Mouse (Mus musculus): Measurements from ENCODE around the gene Slc22a14.

DNA sequence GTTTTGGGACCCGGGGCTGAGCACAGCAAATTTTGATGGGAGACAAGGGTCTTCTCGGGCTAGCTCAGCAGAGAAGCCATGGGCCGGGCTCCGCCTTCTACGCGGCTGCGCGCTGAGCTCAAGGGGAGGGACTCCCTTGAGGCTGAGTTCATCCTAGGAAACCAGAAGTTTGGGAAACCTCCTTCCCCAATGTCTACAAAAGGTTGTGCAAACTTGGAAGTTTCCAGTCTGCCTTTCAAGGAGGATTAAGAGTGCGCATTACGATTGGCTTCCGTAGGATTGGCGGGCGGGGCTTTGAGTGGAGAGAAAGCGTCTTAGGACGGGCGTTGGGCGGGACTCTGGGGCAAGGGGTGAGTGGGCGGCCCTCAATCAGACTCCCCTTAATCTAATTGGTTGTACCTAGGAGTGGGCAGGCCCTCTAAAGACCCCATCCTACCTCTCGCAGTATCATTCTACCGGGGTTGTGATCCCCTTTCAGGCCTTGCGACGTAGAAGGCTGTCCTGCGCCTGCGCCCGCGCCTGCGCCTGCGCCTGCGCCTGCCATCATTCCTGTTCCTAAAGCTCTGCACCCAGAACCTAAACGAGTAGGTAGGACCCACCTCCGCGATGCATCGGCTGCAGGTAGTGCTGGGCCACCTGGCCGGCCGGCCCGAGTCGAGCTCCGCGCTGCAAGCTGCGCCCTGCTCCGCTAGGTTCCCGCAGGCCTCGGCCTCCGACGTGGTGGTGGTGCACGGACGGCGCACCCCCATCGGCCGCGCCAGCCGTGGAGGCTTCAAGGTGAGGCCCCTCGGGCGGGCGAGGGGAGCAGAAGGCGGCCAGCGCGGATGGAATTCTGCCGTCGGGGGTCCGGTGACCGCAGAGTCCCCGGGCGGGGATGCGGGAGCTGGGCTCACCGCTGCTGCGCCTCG lies 24.2 kb downstream of the Slc22a14 start, which contains the start of gene Myd88:
- no peak for TF ChIP-seq CTCF (IDR thresholded peaks at IDR 0.05; ENCODE audit: low read depth, low read length)
- peak; percentile 29 for TF ChIP-seq POLR2A (IDR thresholded peaks at IDR 0.05; ENCODE audit: insufficient read depth, low read length)
- no peak for TF ChIP-seq EP300 (IDR thresholded peaks at IDR 0.05; ENCODE audit: insufficient read depth, low read depth, low read length)
